Mouse (Mus musculus) bone marrow, adult 2 months (tissue): ENCODE measurements around the gene Mmp15. TPM values are rescaled to one million over a fixed set of nuclear protein-coding genes. Genes with fewer than 3 reads are reported as not detected.

Source experiments
- H3K27ac ChIP-seq: fragments of 200-500 bp; 2 replicates; pipeline ENCODE4 v1.5.1; 2012; ENCODE audit warnings: low read depth, mild to moderate bottlenecking, control low read depth, inconsistent platforms, low read length; ENCODE audit not compliant: control insufficient read depth, poor library complexity, insufficient read depth
- H3K4me1 ChIP-seq: fragments of 200-500 bp; 2 replicates; pipeline ENCODE4 v1.6.1; 2011; ENCODE audit warnings: low read length; ENCODE audit not compliant: control insufficient read depth, insufficient read depth
- H3K4me3 ChIP-seq: fragments of 200-500 bp; replicated peaks from 2 replicates; pipeline ENCODE3; 2011; ENCODE audit warnings: mild to moderate bottlenecking, low read depth, low read length, control low read depth; ENCODE audit not compliant: control insufficient read depth
- CTCF ChIP-seq: fragments of 200-500 bp; IDR thresholded peaks from 2 replicates; pipeline ENCODE4 v1.5.1; 2011; ENCODE audit warnings: low read length, control low read depth; ENCODE audit not compliant: control insufficient read depth, insufficient read depth
- POLR2A ChIP-seq: fragments of 200-500 bp; IDR thresholded peaks from 2 replicates; pipeline ENCODE4 v1.6.1; 2011; ENCODE audit warnings: low read depth, mild to moderate bottlenecking, control low read depth, low read length, borderline replicate concordance; ENCODE audit not compliant: control insufficient read depth
- WGBS: fragments of 180-500 bp; shearing (Covaris S2); methylation state at CpG from one replicate; pipeline ENCODE4 v1.1.7; 2018; 5-methylcytosine and 5-hydroxymethylcytosine counted together
- polyA plus RNA-seq: library from polyadenylated mRNA; stranded (reverse); fragments of >200 nt; gene quantifications from 2 replicates; pipeline ENCODE4 v1.2.4, GENCODE M21; 2011; ENCODE audit warnings: low replicate concordance; ENCODE audit not compliant: missing spikeins, insufficient read depth, insufficient read length

The Mmp15 gene
- polyA plus RNA-seq, 1 experiment = not detected

DNA sequence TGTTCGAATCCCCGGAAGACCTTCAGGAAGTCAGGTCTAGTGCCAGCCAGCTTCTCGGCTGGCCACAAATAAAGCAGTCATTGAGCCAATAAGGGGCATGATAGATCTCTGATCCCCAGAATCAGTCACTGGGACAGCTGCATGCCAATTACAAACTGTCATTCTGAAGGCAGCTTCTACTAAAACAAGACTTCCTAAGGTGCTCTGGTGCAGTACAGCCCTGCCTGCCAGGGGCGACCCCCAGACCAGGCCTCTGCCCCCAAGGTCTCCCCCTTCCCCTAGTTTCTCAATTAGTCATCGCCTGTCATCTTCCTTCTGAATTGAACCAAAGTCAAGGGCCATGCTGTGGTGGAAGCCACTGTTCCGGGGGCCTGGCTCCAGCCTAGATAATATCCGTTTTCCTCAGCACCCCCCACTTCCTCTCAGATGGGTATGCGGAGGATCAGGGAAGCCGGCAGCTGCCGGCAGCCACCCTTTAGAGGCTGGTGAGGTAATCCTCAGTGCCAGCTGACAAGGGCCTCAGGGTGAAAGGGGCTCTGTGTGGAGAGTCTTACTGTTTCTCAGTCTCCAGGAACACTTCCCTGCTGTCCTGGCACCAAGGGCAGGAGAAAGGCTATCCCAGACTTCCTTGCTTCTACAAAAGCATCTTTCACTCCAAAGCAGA, 59.4 kb downstream of the Mmp15 start:
- TF ChIP-seq POLR2A (no peak), CTCF (no peak)
- no peak overlapping the region for H3K27ac ChIP-seq
- no peak overlapping the region for H3K4me3 ChIP-seq
- 26% methylated on average over 10 of the region's 10 CpGs for WGBS
- H3K4me1 ChIP-seq = no peaks in the 10 kb centered on the region

DNA sequence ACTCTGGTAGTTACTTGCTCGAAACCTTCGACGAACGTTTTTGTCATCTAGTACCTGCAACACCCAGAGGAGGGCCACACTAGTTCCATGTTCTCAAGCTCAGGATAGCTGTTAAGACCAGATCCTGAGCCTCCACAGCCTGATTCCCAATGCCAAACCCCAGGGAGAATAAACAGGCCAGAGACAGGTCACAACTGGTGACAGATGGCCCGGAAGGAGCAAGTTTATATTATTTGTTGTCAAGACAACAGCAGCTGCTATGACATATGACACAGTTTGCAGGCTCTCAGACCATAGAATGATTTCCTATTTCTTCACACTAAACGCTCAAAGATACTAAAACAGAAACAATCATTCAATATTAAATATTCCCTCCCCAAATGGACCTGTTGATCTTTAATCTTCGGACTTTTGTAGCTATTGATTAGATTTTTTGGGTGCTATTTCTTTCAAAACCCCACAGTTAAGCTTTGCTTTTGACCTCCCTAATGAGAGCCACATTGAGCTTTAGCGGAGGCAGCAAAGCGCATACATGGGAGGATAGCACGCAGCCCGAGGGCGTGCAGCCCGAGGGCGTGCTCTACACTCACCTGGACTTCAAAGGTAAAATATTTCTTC, 70.2 kb downstream of the Mmp15 start:
- H3K27ac ChIP-seq = no peak overlapping the region
- 92% methylated on average over 14 of the region's 14 CpGs for WGBS
- no peak for TF ChIP-seq CTCF
- TF ChIP-seq POLR2A = no peak
- no peaks in the 10 kb centered on the region for H3K4me1 ChIP-seq
- no peak overlapping the region for H3K4me3 ChIP-seq

Other genes starting within 250 kb of the Mmp15 start
- gene Kifc3, start 149.5 kb upstream of the Mmp15 start, polyA plus RNA-seq = 1.5 and 2.7 TPM in 2 replicates
- gene Cngb1, start 45.7 kb upstream of the Mmp15 start, polyA plus RNA-seq = 0.70 and 2.1 TPM in 2 replicates
- not detected in 2 replicates for gene Tepp, start 41.7 kb upstream of the Mmp15 start, polyA plus RNA-seq
- 1.1 and 3.3 TPM in 2 replicates for gene Zfp319, start 20.3 kb upstream of the Mmp15 start, polyA plus RNA-seq
- 4.8 and 20.2 TPM in 2 replicates for gene Usb1, start 20.0 kb upstream of the Mmp15 start, polyA plus RNA-seq
- gene Cfap20, start 82.6 kb downstream of the Mmp15 start, polyA plus RNA-seq = 34.4 and 58.0 TPM in 2 replicates
- gene Csnk2a2, start 137.8 kb downstream of the Mmp15 start, polyA plus RNA-seq = 16.6 and 26.1 TPM in 2 replicates
- not detected in 2 replicates for gene Ccdc113, start 181.8 kb downstream of the Mmp15 start, polyA plus RNA-seq
- gene Prss54, start 224.1 kb downstream of the Mmp15 start, polyA plus RNA-seq = not detected in 2 replicates